Mouse (Mus musculus) splenic B cell, adult 2 months (primary cell): ENCODE measurements around the gene Tomm20l.
A peak's percentile ranks its signal among the peaks of the same experiment; 100 is the strongest.
"Not testable (repeated sequence)": the region's sequence is repeated elsewhere in the genome, so short reads cannot be mapped to it uniquely, and the experiment has no call there.

Experiments
- DNase-seq: peaks from one replicate; pipeline ENCODE4 v3.0.0-alpha.2; 2011; ENCODE audit warnings: low read depth, low spot score
- H3K27me3 ChIP-seq: 2 replicates; pipeline ENCODE4 v1.6.1; 2012; ENCODE audit warnings: mild to moderate bottlenecking, low read length, moderate library complexity, mixed read lengths; ENCODE audit not compliant: control insufficient read depth, poor library complexity, insufficient read depth, severe bottlenecking
- H3K36me3 ChIP-seq: 2 replicates; pipeline ENCODE4 v1.6.1; 2012; ENCODE audit warnings: mild to moderate bottlenecking, low read length, moderate library complexity, mixed read lengths; ENCODE audit not compliant: control insufficient read depth, poor library complexity, insufficient read depth, severe bottlenecking

Gene Tomm20l

DNA sequence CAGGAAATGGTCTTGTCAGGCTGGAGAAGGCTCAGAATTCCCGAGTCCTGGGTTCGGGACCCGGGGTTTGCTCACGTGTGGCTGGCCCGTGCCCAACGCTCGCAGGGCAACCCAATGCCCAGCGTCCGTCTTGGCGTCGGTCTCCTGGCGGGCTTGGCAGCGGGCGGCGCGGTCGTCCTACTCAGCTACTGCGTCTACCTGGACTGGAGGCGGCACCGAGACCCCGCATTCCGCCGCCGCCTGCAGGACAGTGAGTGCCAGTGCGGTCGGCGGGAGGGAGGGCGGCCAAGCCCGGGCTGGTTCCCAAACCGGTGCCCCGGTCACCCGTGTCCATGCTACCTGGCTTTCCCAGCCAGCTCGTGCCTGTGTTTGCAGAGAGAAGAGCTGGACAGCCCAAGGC is at the start of gene Tomm20l:
Gene Tomm20l, plus strand, starts transcription at position 98 of the 400 bp plus-strand sequence.
- DNase-seq: peak; percentile 25
- H3K27me3 ChIP-seq: no peaks in the 10 kb centered on the region

DNA sequence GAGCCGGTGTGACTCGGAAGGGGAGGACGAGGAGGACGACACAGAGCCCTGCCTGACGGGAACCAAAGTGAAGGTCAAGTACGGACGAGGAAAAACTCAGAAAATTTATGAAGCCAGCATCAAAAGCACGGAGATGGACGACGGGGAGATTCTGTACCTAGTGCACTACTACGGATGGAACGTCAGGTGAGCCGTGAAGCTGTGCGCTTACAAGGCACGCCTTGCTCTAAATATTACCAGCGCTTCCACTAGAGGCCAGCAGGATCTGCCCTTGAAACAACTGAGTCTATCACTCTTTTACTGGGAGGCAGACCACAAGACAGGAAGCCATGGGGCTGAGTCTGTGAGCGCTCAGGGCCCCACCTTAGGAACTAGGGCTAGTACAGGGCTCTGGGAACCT is 41.4 kb upstream of the Tomm20l start:
- Histone ChIP-seq H3K27me3 (no peaks in the 10 kb centered on the region), H3K36me3 (peaks cover 33% of the 10 kb centered on the region)
- no peak for DNase-seq

More for the DNA sequence above, at the start of gene Tomm20l:
- no peaks in the 10 kb centered on the region for H3K36me3 ChIP-seq

DNA sequence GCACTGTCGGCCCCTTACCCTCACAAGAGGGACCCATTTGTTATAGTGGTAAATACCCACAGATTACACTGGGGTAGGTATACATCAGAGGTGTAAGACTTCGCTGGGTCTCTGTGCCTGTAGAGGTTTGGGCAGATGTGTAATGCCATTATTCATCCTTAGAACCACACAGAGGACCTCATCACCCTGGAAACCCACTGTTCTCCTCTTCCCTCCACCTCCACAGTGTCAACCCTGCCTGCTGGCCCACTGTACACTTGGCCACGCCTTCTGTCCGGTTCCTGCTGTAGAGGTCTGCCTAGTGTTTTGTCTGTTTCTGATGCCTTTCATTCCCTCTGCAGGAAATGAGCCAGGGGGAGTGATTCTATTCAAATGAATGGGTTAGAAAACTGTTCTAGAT is 39.2 kb upstream of the Tomm20l start:
- DNase-seq: no peak
- Histone ChIP-seq H3K27me3 (no peaks in the 10 kb centered on the region), H3K36me3 (peaks cover 38% of the 10 kb centered on the region)

DNA sequence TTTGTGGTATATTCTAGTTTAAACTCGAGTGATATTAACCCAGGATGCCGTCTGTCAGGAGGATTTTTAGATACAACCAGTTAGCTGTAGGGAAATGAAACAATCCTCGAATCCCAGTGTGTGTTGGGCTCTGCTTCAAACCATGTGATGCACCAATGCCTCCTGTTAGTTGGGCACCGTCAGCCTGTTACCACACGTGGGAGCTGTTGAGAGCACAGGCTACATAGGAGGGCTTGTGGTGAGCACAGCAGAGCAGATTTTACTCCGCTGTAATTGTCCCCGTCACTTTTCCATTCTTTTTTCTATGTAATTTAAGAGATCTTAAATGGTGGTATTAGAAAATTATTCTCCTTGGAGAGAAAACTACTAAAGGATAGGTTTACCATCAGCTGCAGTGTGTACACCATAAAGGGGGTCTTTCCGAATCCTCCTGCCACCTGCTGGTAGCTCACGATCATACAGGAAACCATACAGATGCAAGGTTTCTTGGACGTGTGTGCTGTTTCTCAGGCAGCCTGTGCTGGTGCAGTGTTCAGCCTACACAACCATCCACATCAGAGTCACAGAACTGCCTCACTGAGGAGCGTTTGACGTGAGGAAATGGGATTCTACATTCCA is 38.0 kb upstream of the Tomm20l start:
- H3K36me3 ChIP-seq: peaks cover 32% of the 10 kb centered on the region
- no peaks in the 10 kb centered on the region for H3K27me3 ChIP-seq
- DNase-seq: peak; percentile 48

DNA sequence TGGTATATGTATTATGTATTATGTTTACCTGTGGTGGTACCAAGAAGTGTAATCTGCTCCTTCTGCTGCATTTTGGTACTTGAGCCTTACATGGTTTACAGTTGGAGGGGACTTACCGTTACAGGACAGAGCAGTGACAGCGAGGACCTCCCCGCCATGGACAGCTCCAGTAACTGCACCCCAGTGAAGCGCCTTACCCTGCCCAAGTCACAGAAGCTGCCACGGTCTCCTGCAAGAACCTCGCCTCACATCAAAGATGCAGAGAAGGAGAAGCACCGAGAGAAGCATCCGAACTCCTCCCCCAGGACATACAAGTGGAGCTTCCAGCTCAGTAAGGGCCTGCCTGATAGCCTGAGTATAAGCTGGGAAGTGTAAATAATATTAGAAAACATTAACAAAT is 24.9 kb upstream of the Tomm20l start:
- DNase-seq: no peak
- H3K27me3 ChIP-seq: no peaks in the 10 kb centered on the region
- peaks cover 4% of the 10 kb centered on the region; the same call in 1 of the 2 replicates for H3K36me3 ChIP-seq

DNA sequence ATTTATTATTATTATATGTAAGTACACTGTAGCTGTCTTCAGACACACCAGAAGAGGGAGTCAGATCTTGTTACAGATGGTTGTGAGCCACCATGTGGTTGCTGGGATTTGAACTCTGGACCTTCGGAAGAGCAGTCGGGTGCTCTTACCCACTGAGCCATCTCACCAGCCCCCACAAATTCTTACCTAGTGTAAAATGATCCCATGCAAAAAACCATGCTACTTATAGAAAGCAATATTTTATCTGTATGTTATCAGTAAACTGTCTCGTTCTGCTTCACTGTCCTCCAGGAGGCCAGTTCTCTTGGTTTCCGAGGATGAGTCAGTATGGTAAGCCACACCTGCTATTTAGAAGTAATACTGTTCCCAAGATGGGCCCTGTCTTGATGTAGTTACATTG is 7.0 kb upstream of the Tomm20l start:
- H3K36me3 ChIP-seq, DNase-seq, H3K27me3 ChIP-seq: not testable (repeated sequence)

DNA sequence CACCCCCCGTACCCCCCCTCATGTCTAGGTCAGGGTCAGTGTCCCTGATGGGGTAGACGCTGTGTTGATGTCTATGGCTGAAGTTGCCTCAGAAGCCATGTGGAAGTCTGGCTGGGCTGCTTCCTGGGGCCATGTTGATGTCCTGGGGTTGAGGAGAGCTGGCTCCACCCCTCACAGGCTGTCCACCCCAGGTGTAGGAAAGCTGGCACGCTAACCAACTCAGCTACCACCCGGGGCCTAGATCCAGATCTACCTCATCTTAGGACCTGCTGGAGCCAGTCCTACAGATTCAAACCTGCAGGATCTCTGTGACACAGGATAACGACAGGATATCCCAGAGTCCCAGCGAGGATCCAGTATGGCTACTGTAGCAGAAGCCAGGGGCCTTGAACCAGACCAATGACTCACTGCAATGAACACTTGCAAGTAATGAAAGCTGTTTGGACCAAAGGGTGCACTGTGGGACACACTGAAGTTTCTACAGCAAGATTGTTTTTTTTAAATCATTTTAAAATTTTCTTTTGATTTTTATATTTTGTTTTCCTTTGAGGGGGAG is 3.9 kb upstream of the Tomm20l start:
- DNase-seq: no peak
- Histone ChIP-seq H3K27me3 (no peaks in the 10 kb centered on the region), H3K36me3 (no peaks in the 10 kb centered on the region)

DNA sequence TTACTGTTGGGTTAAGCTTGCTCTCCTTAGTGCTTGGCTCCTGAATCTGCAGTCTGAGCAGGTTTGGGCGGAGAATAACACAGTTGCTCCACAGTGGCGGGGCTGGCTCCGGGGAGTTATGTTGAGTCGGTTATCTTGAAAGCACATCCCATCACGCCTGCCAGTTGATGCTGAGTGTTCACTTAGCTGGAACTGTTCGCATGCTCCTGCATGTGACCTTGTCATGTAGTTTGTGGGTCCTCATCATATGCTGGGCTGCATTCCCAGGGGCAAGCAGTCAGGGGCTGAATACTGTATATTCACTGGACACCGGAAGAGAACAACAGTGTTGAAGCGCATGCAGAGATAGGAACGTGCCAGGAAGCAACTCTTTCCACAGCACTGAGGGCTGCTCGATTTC is 1.8 kb downstream of the Tomm20l start:
- Histone ChIP-seq H3K27me3 (no peaks in the 10 kb centered on the region), H3K36me3 (no peaks in the 10 kb centered on the region)
- no peak for DNase-seq

DNA sequence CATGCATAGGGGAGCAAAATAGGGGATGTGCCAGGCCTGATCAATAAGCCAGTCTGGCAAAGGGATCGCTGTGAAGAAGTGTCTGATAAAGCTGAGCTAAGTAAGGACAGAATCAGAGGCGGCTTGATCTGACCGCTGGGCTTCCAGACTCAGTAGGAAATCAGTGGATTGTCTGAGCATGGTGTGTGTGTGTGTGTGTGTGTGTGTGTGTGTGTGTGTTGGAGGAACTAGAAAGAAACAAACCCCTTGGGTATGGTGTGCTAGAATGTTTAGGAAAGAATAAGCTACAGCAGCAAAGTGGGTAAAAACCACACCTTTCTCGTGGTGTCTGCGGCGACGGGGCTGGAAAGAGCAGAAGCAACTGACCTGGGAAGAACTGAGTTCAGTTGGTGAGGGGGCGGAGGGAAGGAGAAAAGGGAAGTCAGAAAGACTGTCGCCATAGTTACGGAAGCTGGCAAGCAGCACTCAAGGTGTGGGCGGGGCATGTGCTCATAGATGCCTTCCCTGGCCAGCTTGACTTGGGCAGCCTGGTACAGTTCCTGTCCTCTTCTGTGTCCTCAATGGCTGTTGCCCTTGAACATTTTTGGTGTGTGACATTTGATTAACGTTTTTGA is 2.6 kb downstream of the Tomm20l start:
- peak; percentile 94 for DNase-seq
- H3K36me3 ChIP-seq: no peaks in the 10 kb centered on the region
- no peaks in the 10 kb centered on the region for H3K27me3 ChIP-seq

DNA sequence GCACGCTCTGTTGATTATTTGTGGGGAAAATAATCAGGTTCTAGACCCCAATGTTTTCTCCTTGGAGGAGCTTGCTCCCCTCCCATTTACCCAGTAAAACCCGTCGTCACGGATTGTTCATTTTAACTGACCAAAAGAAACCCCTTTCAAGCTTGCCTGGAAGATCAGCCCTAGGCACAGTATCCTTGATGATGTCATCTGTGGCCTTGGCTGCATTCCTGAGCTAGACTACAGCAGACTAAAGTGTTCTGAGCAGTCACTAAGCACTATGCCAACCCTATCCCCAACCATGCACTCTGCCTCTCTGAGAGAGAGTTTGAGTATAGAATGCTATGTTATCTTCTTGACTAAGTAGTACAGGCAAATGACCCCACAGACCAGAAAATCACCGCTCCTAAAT is 5.2 kb downstream of the Tomm20l start:
- Histone ChIP-seq H3K27me3 (no peaks in the 10 kb centered on the region), H3K36me3 (no peaks in the 10 kb centered on the region; the same call in 1 of the 2 replicates)
- DNase-seq: no peak

DNA sequence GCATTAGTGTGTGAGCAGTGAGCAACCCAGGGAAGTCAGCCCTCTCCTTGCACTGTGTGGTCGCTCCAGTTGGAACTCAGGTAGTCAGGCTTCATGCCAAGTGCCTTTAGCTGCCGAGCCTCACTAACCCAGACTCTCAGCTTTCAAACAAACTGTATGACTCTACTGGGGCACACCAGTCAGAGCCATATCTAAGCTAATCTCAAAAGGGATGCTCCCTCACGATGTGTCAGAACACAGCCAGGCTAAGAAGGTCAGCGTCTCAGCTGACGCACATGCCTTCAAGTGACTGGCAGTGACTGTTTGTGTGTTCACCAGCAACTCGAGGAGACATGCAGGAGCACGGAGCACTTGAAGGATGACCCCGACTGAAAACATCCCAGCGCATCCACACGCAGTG is 11.5 kb downstream of the Tomm20l start:
- peaks cover 4% of the 10 kb centered on the region for H3K36me3 ChIP-seq
- no peak for DNase-seq
- no peaks in the 10 kb centered on the region for H3K27me3 ChIP-seq

DNA sequence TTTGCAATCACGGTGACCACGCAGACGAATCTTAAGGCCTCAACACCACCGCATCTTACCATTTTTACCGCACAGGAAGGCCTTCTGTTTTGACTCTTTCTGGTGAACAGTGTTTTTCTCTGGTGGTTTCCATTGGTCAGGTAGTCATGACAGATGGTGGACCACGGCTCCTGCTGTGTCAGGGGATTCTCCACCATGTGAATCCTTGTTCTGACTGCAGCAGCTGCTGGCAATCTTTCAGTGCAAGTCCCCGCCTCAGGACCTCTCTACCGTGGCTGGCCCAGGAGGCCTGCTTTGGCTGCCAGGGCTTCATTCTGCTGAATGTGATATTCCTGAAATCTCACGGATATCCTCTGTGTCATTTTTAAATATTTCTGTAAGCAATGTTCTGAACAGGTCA is 12.1 kb downstream of the Tomm20l start:
- no peak for DNase-seq
- no peaks in the 10 kb centered on the region for H3K27me3 ChIP-seq
- peaks cover 4% of the 10 kb centered on the region for H3K36me3 ChIP-seq

DNA sequence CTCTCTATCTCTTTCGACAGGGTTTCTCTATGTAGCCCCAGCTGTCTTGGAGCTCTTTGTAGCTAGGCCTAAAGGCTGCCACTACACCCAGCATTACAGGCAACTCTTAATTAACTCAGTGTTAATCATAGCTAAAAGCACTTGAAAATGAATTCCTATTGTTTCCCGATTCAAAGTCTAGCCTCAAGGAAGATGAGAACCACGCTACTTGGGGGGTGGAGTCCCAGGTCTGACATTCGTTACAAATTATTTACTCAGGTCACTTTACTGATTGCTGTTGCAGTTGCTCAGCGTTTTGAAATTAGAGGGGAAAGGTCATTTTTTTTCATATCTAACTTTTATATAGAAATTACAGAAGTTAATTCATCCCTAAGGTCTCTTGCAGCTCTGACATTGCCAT is 24.4 kb downstream of the Tomm20l start:
- no peaks in the 10 kb centered on the region for H3K27me3 ChIP-seq
- H3K36me3 ChIP-seq: no peaks in the 10 kb centered on the region; the same call in 1 of the 2 replicates
- no peak for DNase-seq

DNA sequence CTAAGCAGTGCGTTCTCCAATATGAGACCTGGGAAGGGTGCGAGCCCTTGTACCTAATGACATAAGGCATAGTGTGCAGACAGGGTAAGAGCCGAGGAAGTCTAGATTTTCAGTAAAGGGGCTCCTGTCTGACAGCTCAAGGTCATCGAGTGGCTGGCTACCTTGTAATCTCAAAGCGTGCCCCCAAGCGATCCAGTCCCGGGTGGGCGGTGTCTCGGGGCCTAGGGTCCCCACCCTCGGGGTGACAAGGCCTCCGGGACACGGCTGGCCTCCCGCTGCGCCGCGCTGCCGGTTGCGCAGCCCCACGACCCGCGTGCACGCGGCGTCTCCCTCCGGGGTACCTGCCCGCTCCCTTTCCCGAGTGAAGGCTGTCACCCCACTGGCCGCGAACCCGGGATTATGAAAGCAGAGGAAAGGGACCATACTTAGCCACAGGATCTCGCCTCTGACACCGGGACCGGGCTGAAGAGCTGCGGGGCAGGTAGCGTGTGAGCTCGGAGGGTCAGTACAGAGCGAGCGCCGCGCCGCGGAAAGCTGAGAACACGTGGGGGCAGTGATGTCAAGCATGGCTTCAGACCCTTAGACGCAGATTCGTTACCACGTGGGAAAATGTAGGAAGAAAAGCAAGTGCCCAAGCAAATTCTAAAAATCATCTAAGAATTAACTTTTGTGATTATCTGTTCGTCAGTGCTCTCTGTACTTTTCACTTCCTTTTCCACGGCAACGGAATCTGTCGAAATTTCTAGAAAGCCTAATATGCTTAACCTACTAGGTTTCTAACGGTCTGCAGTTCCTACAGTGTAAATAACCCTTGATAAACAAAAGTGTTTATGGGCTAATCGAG is 25.1 kb downstream of the Tomm20l start, which contains the start of the genes Timm9 and 2700049A03Rik:
Gene Timm9, minus strand, starts transcription at position 555 of the 844 bp plus-strand sequence.
Gene 2700049A03Rik, plus strand, starts transcription at position 719 of the 844 bp plus-strand sequence.
- DNase-seq: peak; percentile 88
- Histone ChIP-seq H3K27me3 (no peaks in the 10 kb centered on the region), H3K36me3 (peaks cover 2% of the 10 kb centered on the region)
